Mouse (Mus musculus): ENCODE results near the gene Cd5.

Cd5 gene

DNA sequence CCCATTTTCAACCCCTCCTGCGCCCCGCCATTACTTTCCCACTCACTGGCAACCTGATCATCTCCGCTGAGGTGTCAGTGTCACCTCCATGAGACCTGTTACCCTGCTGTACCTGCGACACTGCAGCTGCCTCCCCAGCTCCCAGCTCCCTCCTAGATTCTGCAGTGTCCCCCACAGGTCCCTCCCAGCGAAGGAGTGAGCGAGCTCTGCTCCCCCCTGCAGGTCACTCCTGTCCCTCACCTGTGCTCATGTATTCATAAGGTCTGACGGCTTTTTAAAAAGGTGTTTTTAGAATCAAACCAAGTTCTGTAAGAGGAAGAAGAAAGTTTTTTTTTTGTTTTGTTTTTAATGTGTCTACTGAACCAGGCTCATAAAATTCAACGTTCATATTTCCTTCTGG is 36.7 kb downstream of the Cd5 start:
- no peak for DNase-seq (ENCODE audit: low read depth, low spot score)

DNA sequence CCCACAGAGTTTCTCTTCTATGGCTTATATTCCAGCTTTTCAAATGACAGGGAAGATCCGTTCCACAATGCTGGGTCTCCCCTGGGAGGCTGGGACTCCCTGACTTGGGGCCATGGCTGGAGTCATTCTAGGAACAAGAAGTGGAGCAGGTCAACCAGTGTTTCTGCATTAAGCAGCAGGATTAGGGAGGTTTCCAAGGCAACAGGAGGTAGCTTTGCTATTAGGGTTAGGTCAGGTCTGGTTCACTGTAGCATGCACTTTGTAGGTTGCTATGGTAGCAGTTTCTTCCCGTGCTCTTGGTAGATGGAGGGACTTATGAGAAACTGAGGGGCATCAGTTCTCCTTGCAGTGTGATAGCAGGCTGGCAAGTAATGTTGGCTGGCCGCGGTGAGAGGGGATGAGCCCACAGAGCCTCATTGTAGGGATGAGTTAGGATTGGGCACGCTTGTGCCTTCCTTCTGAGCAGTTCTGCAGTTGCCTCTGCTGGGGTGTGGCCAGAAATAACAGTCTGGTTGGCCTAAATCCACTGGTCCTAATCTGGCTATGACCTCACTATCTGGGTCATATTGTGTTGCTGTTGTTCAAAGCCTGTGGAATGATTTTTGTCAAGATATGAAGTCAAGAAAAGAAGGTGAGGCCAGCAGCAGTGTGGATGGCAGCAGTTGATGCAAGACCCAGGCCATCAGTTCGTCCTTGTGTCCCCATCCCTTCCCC is 37.6 kb downstream of the Cd5 start:
- DNase-seq (ENCODE audit: low read depth, low spot score), result peak; percentile 72

DNA sequence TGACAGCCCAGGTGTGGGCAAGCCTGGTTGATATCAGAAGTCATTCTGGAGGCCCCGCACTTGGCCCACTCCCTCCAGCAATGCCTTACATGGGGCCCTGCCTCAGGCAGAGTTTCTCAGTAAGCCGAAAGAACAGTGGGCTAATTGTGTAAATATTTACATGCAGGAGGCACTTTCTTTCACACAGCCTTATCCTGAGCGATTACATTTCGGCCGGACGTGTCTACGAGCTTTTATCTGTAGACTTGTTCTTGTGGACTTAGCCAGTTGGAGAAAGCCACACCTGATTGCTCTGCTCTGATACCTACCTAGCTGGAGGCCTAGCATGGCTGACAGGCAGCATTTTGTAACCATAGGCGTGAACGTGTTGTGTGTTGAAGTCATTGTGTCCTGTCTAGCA is 39.0 kb downstream of the Cd5 start:
- DNase-seq (ENCODE audit: low read depth, low spot score), result no peak

- DNase-seq (ENCODE audit: low read depth, low spot score), result no peak
Observed at GRCm38 (mm10) chr19:10698131-10698991, 40.4 kb downstream of the Cd5 start.

DNA sequence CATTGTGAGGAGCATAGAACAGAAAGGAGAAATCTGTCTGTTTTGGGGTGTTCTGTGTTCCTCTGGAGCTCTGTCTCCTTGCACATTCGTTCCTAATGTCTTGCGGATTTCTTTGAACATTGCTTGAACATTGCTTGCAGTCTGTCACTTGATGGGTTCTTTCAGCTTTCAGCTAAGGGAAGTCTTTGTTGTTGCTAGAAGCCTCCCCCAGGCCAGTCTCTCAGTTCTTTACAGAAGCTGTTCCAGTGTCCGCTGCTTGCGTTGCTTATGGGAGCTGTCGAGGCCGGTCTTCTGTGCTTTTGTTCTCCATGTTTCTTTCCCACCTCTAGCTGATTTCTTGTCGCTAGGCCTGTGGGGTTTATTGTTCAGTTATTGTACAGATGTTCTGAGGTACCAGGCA is 43.0 kb downstream of the Cd5 start:
- no peak for DNase-seq (ENCODE audit: low read depth, low spot score)

DNA sequence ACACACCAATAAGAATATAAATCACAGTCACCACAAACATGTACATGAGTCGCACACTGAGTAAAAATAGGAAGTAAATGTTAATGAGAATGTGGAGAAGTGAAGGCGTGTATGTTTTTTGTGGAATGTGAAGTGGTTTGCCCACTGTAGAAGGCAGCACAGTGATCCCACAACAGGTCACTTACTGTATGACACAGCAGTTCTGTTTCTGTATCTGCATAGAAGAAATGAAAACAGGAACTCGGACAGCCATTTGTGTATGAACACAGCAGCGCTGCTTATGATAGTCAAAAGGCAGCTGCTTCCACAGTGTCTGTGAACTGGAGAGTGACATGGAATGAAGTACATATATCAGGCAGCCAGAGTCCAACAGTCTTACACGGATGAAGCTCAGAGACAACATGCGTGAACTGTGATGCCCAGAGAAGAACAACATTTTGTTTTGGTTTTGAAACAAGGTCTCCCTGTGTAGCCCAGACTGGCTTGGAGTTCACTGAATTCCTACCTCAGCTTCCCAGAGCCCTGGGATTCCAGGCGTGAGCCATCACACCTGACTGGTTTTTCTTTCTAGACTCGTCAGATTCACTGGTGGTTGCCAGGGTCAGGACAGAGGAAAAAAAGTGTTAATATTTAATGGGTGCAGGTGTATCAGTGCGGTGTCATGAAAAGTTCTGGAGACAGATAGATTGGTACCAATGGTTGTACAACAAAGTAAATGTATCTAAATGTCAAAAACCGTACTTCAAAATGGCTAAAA is 44.7 kb downstream of the Cd5 start:
- no peak for DNase-seq (ENCODE audit: low read depth, low spot score)

DNA sequence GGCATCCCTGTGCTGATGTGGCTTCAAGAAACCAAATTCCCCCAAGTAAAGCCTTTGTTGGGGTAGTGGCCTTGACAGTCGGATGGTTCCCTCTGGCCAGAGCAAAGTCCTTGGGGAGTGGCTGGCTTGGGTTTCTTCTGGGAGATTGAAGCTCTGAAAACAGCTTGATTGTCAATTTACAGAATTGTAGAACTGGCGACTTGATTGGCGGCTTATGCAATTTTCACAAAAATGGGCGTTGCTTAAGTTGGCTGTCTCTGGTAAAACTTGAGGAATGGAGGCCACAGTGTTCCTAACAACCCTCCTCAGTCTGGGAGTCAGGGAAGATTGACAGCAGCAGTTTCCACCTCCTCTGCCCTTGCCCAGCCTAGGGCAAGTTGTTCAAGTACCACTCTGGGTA is 46.4 kb downstream of the Cd5 start:
- DNase-seq (ENCODE audit: low read depth, low spot score), result no peak

GRCm38 (mm10) chr19:10691660-10692059 is 47.1 kb downstream of the Cd5 start:
- DNase-seq (ENCODE audit: low read depth, low spot score), result no peak

DNA sequence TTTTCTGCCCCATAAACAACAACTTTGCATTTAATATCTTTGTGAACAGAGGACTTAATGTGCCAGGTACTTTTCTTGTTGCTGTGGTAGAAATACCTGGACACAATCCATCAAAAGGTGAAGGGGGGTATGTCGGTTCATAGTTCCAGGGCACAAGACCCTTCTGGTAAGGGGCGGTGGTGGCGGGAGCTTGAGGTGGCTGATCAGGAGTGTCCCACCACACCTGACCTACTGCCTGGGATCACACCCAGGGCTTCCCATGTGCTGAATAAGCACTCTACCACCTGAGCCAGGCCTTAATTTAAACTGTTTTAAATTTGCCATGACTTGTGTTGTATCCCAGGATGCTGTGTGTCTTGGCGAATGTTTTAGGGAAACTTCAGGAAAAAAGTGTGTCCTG is 47.7 kb downstream of the Cd5 start:
- DNase-seq (ENCODE audit: low read depth, low spot score), result no peak

GRCm38 (mm10) chr19:10690336-10690735 is 48.5 kb downstream of the Cd5 start:
- peak; percentile 47 for DNase-seq (ENCODE audit: low read depth, low spot score)

DNA sequence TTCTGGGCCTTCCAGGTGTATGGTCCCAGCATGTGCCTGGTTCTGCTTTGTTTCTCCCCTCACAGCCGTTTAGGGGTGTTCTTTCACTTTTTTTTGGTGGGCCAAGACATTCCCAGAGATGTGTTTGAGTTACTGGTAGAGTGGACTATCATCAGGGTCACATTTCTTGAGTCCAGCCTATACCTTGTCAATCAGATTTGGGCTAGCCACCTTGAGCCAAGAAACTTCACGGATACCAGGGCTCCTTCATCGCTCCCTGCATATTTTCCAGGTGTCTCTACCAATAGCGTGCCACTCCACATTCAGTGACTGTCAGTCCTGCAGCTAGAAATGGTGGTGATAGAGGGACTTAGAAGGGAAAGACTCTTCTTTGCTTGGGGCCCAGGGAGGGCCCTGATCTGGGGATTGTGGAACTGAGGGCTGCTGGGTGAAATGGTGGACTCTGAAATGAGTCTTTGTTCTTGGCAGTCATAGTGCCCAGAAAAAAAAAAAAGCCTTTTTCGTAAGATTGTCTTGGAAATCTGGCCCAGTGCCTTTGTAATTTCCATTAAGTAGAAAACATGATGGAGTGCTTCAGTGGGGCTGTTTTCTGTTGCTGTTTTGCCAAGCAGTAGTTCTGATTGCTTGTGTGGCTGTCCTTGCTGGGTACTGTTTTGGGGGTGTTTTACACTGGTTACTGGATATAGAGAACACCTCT is 49.2 kb downstream of the Cd5 start:
- DNase-seq (ENCODE audit: low read depth, low spot score), result peak; percentile 38

DNA sequence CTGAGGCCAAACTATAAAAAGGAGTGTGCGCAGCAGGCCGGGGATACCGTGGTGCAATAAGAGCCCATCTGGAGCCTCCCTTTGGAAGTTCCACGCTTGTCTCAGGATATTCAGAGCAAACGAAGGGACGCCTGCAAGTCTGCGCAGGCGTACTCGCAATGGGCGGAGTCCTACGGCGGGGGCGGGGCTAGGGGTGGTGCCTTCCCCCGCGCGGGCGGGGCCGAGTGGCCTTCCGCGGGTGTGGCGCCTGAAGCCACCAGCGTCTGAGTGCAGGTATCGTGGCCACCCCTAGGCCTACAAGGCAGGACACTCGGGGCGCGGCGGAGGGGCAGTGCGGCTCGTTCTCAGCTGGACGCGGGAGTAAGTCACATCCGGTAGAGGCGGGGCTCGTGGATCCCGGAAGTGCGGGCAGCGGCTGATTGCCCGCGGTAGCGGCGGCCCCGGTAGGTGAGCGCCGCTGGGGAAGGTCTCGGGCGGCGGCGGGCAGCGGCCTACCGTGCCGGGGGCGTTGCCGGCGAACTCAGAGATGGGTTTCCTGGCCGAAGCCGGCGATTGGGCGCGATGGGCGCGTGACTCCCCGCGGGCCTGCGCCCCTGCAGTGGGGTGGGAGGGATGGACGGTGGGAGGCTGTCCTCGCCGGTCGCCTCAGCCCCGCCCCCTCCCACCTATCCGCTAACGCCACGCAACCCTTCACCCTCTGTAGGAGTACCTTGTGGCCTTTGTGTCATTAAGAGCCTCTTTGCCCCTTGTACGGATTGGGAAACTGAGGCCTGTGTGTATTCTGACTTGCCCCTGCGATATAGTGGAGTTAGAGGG is 50.1 kb downstream of the Cd5 start, which contains the start of gene Vps37c:
Gene Vps37c (plus strand): TSS at position 199 of the 816 bp plus-strand sequence.
- DNase-seq (ENCODE audit: low read depth, low spot score), result peak; percentile 90

GRCm38 (mm10) chr19:10685727-10686126 is 53.1 kb downstream of the Cd5 start:
- no peak for DNase-seq (ENCODE audit: low read depth, low spot score)

GRCm38 (mm10) chr19:10685081-10685480 is 53.7 kb downstream of the Cd5 start:
- no peak for DNase-seq (ENCODE audit: low read depth, low spot score)

DNA sequence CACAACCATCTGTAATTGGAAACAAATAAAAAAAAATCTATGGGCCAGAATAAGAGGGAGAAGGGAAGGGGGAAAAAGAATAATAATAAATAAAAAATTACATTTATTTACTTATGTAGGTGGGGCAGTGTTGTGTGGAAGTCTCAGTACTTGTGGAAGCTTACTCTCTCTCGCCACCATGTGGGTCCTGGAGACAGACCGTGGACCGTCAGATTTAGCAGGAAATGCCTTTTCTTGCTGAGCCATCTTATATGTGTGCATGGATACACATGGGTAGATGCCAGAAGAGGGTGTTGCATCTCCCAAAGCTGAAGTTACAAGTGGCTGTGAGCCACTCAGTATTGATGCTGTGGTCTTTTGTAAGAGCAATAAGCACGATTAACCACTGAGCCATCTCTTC is 57.2 kb downstream of the Cd5 start:
- DNase-seq (ENCODE audit: low read depth, low spot score), result no peak

- no peak for DNase-seq (ENCODE audit: low read depth, low spot score)
Observed at GRCm38 (mm10) chr19:10678772-10679067, 60.1 kb downstream of the Cd5 start.

GRCm38 (mm10) chr19:10677915-10678771 is 60.7 kb downstream of the Cd5 start, which contains the start of gene Pga5:
TSS of gene Pga5 (minus strand) at chr19:10678071.
- DNase-seq (ENCODE audit: low read depth, low spot score), result peak; percentile 75

GRCm38 (mm10) chr19:10676656-10677055 is 62.1 kb downstream of the Cd5 start:
- DNase-seq (ENCODE audit: low read depth, low spot score), result no peak

DNA sequence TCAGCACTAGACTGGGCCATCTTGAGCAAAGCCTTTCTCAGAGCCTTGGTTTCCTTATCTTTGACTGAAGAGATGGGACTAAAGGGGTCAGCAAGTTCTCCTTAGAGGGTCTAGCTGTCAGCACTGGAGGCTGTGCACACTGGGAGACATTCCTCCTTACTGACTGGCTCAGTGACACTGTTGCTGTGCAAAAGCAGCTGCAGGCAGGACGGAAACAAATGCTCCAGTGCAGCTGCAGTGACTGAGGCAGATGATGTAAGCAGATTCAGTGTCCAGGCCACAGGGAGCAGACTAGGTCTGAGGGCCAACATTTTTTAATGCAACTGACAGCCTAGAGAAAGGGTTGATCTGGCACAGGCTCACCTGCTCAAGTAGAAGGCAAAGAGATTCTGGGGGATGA is 65.5 kb downstream of the Cd5 start:
- DNase-seq (ENCODE audit: low read depth, low spot score), result no peak

DNA sequence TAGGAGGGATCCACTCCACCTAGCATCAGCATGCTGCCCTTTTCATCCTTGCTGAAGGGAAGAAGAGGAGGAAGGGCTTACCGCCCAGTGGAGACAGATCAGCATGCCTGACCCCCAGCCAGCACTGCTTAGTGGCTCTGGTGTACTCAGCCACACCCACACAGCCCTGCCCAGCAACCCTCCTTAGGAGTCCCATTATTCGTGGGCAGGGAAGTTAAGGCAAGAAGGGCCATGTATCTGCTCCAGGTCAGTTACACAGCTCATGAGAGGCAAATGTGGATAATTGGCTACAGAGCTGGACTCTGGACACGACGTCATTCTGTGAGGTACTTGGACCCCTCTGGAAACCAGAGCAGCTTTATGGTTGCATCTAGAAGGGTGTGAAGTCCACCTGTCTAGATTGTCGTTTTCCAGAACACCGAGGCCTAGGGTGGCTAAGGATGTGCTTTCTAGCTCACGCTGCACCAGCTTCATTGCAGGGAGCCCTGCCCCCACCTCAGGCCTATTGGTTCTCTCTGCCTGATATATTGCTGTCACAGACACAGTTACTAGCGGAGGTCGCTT is 66.9 kb downstream of the Cd5 start:
- no peak for DNase-seq (ENCODE audit: low read depth, low spot score)

Measured in skeletal muscle tissue, adult 2 months (tissue).